Comparison of ENCODE assay signal across 8 mouse cellular contexts in the genomic region with DNA sequence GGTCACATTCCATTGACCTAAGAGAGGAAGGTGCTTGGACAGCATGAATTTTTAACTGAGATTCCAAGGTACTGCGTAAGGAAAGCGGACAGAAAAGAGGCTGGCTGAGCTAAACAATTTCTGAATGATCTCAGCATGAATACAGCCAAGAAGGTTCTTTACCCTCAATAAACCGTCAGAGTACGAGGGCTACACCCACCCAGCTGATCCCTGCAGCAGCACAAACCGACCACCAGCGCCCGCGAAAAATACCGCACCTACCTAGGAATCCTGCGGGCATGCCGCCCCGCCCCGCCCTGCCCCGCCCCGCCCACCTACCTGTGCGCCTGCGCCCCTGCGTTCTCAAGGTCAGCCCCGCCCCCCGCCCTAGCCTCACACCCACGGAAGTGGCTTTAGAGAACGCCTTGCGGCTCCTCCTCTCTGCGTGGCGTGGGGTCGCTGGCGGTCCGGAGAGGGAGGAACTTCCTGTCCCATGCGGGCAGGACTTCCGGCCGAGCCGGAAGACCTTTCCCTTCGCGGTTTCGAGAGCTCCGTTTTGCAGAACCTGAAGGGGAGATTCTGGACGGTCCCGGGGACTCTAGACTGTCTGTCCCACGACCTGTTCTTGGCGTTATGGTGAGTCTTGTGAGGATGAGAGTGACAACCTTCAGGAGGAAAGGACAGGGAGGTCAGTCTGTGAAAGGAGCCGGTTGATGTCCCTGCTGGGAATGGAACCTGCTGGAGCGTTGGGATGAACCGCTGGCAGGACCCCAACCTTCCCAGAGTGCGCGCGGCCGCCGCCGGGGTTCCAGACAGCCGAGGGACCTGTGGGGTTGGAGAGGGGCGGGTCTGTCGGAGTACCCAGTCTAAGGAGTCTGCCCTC. TPM values are rescaled to one million over a fixed set of nuclear protein-coding genes. Genes with fewer than 3 reads are reported as not detected.
DNase-seq lines count a peak whose midpoint lies in the region; ATAC-seq lines count a peak whose summit lies in the region.

A gene (plus strand): TSS at position 477 of the 862 bp plus-strand sequence.

- no peaks in the 10 kb centered on the region for H3K9me3 ChIP-seq in hindbrain, embryonic 14.5 days (ENCODE audit: control insufficient read depth, low read length)

- H3K4me1 ChIP-seq in hindbrain, embryonic 14.5 days (replicated peaks; ENCODE audit: control insufficient read depth, insufficient read depth, low read length), result peaks cover 30% of the 10 kb centered on the region

- peak within 1 kb of the TSS; percentile 88 for H3K4me2 ChIP-seq in hindbrain, embryonic 14.5 days (replicated peaks)

- no peaks in the 10 kb centered on the region for H3K36me3 ChIP-seq in hindbrain, embryonic 14.5 days (replicated peaks; ENCODE audit: control insufficient read depth, insufficient read depth)

- peak; percentile 96 for DNase-seq in R1 (ENCODE audit: low read depth, low spot score)
- peak; percentile 90 to 94 for DNase-seq in cerebellum, postnatal 25 days
- peak; percentile 62 to 79 for DNase-seq in frontal cortex, postnatal 25 days (ENCODE audit: low spot score in 2 of 2)
- DNase-seq in hindbrain, embryonic 14.5 days (ENCODE audit: low spot score), result peak; percentile 86
- peak; percentile 87 to 90 for DNase-seq in layer of hippocampus, postnatal 36 days
- peak; percentile 91 for DNase-seq in lung, postnatal 36 days
- DNase-seq in retina, postnatal 1 day, result peak; percentile 94
- peak; percentile 79 to 85 for DNase-seq in urinary bladder, adult 18-20 months (ENCODE audit: low spot score in 2 of 2)

- H3K9ac ChIP-seq in hindbrain, embryonic 14.5 days, result peak within 1 kb of the TSS; percentile 87

- H3K4me3 ChIP-seq in hindbrain, embryonic 14.5 days (replicated peaks; ENCODE audit: low read length), result peak within 1 kb of the TSS; percentile 83

- ATAC-seq in hindbrain, embryonic 14.5 days (ENCODE audit: low FRiP score), result peak; percentile 99

- under 1% methylated on average over 50 of the region's 52 CpGs for WGBS in hindbrain, embryonic 14.5 days

- H3K27ac ChIP-seq in hindbrain, embryonic 14.5 days, result peak within 1 kb of the TSS; percentile 85

- no peaks in the 10 kb centered on the region for H3K27me3 ChIP-seq in hindbrain, embryonic 14.5 days (ENCODE audit: control insufficient read depth, insufficient read depth, low read length)

RNA-seq across cellular contexts. Expression of the gene that starts here (rescaled TPM):
- polyA plus RNA-seq in hindbrain, embryonic 14.5 days (2014; fragmentation: Nextera tagmentation; extraction: Ambion mirVana), result 29.5 and 30.8 TPM in 2 replicates
- total RNA-seq in layer of hippocampus, postnatal 36 days (2021), result 10 to 100 TPM; 32.3 to 34.9 TPM

Comparison
In these comparisons a context has a peak if more than half of its experiments do, and no peak if none do; other contexts are left out.
1. Peak in every context shown above with its lines: DNase-seq, ATAC-seq, H3K4me3 ChIP-seq and H3K27ac ChIP-seq.